Mouse (Mus musculus) stomach, postnatal 0 days (tissue): ENCODE measurements around the gene Uaca. TPM values are rescaled to one million over a fixed set of nuclear protein-coding genes. Genes with fewer than 3 reads are reported as not detected.
A peak's percentile ranks its signal among the peaks of the same experiment; 100 is the strongest.

Experiments used
- ATAC-seq: fragments of 200-750 bp; cut with Nextera tagmentation; 2 replicates; pipeline ENCODE4 v1.8.0; 2017; ENCODE audit not compliant: low FRiP score, low TSS enrichment
- DNase-seq: peaks from one replicate; pipeline ENCODE4 v3.0.0-alpha.2; 2016; ENCODE audit warnings: low spot score
- H3K27ac ChIP-seq: fragments of 300-500 bp; sonication (generic); replicated peaks from 2 replicates; pipeline ENCODE4 v1.5.1; 2014; ENCODE audit warnings: mild to moderate bottlenecking, control low read depth
- H3K27me3 ChIP-seq: fragments of 300-500 bp; sonication (generic); 2 replicates; pipeline ENCODE4 v1.6.1; 2014; ENCODE audit warnings: low read length; ENCODE audit not compliant: control insufficient read depth, insufficient read depth
- H3K36me3 ChIP-seq: fragments of 300-500 bp; sonication (generic); 2 replicates; pipeline ENCODE4 v1.6.1; 2014; ENCODE audit warnings: low read length, mixed read lengths; ENCODE audit not compliant: control insufficient read depth, insufficient read depth
- H3K4me1 ChIP-seq: fragments of 300-500 bp; sonication (generic); replicated peaks from 2 replicates; pipeline ENCODE4 v1.6.1; 2014; ENCODE audit warnings: antibody characterized with exemption; ENCODE audit not compliant: control insufficient read depth, insufficient read depth
- H3K4me2 ChIP-seq: fragments of 300-500 bp; sonication (generic); replicated peaks from 2 replicates; pipeline ENCODE4 v1.6.1; 2014; ENCODE audit warnings: low read depth, mild to moderate bottlenecking, control low read depth, moderate library complexity
- H3K4me3 ChIP-seq: fragments of 300-500 bp; sonication (generic); 2 replicates; pipeline ENCODE4 v1.5.1; 2014; ENCODE audit warnings: low read depth, low read length, control low read depth
- H3K9ac ChIP-seq: fragments of 300-500 bp; sonication (generic); 2 replicates; pipeline ENCODE4 v1.6.1; 2014; ENCODE audit warnings: mild to moderate bottlenecking, low read length, control low read depth, mixed read lengths
- H3K9me3 ChIP-seq: fragments of 300-500 bp; sonication (generic); 2 replicates; pipeline ENCODE4 v1.6.1; 2016; ENCODE audit warnings: low read length; ENCODE audit not compliant: control insufficient read depth
- CTCF ChIP-seq: IDR thresholded peaks from 2 replicates; pipeline ENCODE4 v1.5.1; 2016; ENCODE audit warnings: antibody characterized with exemption, low read depth, mild to moderate bottlenecking, moderate library complexity
- EP300 ChIP-seq: optimal IDR thresholded peaks from 2 replicates; pipeline ENCODE3; 2016; ENCODE audit warnings: antibody characterized with exemption
- WGBS: fragments of 180-500 bp; shearing (Covaris S2); extraction: QIAGEN DNeasy Blood & Tissue Kit; methylation state at CpG from one replicate; pipeline ENCODE4 v1.1.7; 2014; 5-methylcytosine and 5-hydroxymethylcytosine counted together
- polyA plus RNA-seq: library from polyadenylated mRNA; unstranded; fragments of >200 nt; fragmentation: Nextera tagmentation; extraction: Ambion mirVana; gene quantifications from 2 replicates; pipeline ENCODE4 v1.2.1, GENCODE M21; 2015

Uaca gene
- 17.3 and 18.6 TPM in 2 replicates for polyA plus RNA-seq

DNA sequence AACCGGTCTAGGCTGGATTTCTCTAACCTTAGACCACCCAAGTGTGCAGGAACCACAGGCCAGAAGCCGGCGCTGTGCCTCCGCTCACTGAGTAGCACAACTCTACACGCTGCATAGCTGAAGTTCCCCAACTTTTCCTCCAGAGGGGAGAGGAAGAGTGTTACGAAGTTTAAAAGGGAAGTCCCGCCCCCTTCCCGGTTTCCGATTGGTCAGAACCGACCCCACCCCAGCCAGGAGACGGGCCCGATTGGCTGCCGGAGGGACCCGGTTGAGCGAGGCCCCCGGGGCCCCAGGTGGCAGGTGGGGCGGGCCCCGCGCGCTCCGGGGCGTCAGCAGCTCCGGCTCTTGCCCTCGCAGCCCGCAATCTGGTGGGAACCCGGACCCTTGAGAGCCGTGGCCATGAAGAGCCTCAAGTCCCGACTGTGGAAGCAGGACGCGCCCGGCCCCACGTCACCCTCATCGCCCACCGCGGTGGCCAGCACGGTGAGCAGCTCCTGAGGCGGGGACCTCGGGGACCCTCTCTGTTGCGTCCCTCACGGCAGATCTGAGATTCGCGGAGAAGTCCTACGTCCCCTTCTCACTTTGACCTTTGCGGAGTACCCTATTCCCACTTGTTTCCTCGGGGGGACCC lies at the start of gene Uaca:
Uaca (plus strand) TSS at position 333 of the 631 bp plus-strand sequence.
- under 1% methylated on average over 30 of the region's 45 CpGs for WGBS
- peak; percentile 97 for DNase-seq

DNA sequence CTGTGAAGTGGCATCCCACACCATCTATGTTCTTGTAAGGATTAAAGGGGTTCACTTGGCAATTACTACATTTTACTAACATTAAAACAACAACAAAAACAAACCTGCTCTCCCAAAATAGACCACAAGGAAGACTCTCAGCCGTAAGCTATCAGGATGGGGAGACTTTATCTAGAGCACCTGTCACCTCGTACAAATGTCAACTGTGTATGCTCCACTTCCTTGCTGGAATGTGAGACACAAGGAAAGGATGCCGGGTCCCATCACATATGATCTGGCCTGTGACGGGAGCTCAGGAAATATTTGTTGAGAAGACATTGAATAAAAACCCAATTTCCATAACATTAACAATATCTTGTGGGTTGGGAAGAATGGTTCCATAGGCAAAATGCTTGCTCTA lies 49.4 kb upstream of the Uaca start:
- WGBS = 60% methylated on average over 4 of the region's 4 CpGs
- Histone ChIP-seq H3K4me2 (no peak overlapping the region), H3K9me3 (no peaks in the 10 kb centered on the region), H3K4me1 (no peaks in the 10 kb centered on the region), H3K36me3 (no peaks in the 10 kb centered on the region), H3K27me3 (no peaks in the 10 kb centered on the region), H3K9ac (no peak overlapping the region), H3K27ac (no peak overlapping the region), H3K4me3 (no peak overlapping the region)
- TF ChIP-seq EP300 = no peak
- TF ChIP-seq CTCF = no peak
- no peak for ATAC-seq
- DNase-seq = no peak

More for the DNA sequence above, at the start of gene Uaca:
- ATAC-seq = peak; percentile 98
- H3K27ac ChIP-seq = peak within 1 kb of the TSS; percentile 78
- no peaks in the 10 kb centered on the region; the same call in 1 of the 2 replicates for H3K4me1 ChIP-seq
- H3K27me3 ChIP-seq = no peaks in the 10 kb centered on the region
- TF ChIP-seq EP300 (peak; percentile 20), CTCF (peak; percentile 87)
- peak within 1 kb of the TSS; percentile 99 for H3K4me2 ChIP-seq
- H3K9ac ChIP-seq = peak within 1 kb of the TSS; percentile 78
- H3K4me3 ChIP-seq = peak within 1 kb of the TSS; percentile 86
- no peaks in the 10 kb centered on the region for H3K9me3 ChIP-seq
- H3K36me3 ChIP-seq = no peaks in the 10 kb centered on the region

DNA sequence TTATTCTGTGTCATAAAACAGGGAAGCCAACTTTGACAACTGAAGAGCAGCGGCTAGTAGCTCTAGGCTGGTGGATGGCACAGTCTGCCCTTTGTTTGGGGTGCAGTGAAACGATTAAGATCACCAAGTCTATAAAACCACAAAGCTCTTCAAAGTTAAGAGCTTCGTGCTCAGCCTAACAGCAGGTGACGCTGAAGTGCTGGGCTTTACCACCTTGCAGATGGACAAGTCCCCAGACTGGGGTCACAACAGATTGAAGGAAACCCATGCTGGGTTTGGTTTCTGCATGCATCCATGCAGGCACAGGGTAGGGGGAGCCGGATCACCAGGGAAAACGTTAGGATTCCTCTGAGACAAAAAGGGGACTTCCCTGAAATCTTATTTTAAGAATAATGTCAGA lies 47.8 kb upstream of the Uaca start:
- Histone ChIP-seq H3K9ac (no peak overlapping the region), H3K36me3 (no peaks in the 10 kb centered on the region), H3K9me3 (no peaks in the 10 kb centered on the region), H3K4me1 (no peaks in the 10 kb centered on the region), H3K4me2 (no peak overlapping the region), H3K27me3 (no peaks in the 10 kb centered on the region), H3K4me3 (no peak overlapping the region), H3K27ac (no peak overlapping the region)
- 61% methylated on average over 6 of the region's 6 CpGs for WGBS
- ATAC-seq (no peak), DNase-seq (no peak)
- TF ChIP-seq EP300 = no peak

DNA sequence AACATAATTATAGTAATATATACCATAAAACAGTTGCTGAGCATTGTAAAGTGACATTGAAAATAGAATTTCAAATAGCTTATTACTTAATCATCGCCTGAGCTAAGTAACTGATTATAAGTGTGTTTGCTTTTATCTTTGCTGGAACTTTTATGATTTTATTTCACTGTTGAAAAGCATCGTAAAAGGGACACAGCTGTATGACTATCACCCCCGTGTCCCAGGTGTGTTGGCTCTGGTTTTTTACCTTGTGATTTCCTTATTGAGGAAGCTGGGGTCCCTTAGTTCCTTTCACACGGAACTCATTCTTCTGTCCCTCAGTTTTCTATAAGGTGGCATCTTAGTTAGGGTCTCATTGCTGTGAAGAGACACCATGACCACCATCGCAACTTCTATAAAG lies 46.7 kb upstream of the Uaca start:
- TF ChIP-seq CTCF = no peak
- Histone ChIP-seq H3K27ac (no peak overlapping the region), H3K4me1 (no peaks in the 10 kb centered on the region), H3K4me3 (no peak overlapping the region), H3K36me3 (no peaks in the 10 kb centered on the region), H3K9me3 (no peaks in the 10 kb centered on the region), H3K27me3 (no peaks in the 10 kb centered on the region), H3K9ac (no peak overlapping the region), H3K4me2 (no peak overlapping the region)
- no peak for DNase-seq
- WGBS = 85% methylated on average over 5 of the region's 5 CpGs
- no peak for ATAC-seq

DNA sequence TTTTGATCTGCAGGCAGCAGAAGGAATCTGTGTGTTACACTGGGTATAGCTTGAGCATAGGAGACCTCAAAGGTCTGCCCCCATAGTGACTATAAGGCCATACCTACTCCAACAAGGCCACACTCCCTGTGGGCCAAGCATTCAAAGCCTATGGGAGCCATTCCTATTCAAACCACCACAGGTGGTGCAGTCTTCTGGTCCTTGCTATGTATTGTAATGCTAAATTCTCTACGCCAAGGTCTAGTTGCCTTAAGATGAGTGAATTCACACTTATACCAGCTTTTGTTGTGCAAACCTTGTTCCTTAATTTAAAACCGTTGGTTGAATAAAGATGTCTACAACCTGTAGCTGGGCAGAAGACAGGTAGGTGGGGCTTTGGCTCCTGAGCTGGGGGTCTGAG lies 46.2 kb upstream of the Uaca start:
- WGBS = 85% methylated on average over 2 of the region's 2 CpGs
- H3K9me3 ChIP-seq = no peaks in the 10 kb centered on the region
- no peak for ATAC-seq

DNA sequence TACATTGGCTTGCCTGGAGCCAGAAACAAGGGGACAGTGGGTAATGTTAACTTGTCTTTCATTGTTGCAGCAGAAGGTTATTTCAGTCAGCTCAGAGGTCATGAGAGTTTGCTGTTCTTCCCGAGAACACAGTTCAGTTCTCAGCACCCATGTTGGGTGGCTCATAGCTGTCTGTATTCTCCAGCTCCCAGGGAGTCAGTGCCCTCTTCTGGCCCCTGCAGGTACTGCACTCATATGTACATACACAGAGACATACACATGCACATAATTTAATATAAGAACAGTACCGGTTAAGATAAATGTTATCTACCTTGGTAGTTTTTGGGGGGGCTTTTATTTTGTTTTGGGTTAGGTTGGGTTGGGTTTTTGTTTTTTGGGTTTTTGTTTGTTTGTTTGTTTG lies 45.2 kb upstream of the Uaca start:
- H3K9me3 ChIP-seq = no peaks in the 10 kb centered on the region
- no peak overlapping the region for H3K9ac ChIP-seq
- no peak overlapping the region for H3K4me2 ChIP-seq
- TF ChIP-seq CTCF (peak; percentile 52), EP300 (no peak)
- no peaks in the 10 kb centered on the region for H3K27me3 ChIP-seq
- no peaks in the 10 kb centered on the region for H3K4me1 ChIP-seq
- no peak overlapping the region for H3K27ac ChIP-seq
- 88% methylated on average over 2 of the region's 2 CpGs for whole genome bisulfite sequencing
- no peak overlapping the region for H3K4me3 ChIP-seq
- ATAC-seq = no peak
- H3K36me3 ChIP-seq = no peaks in the 10 kb centered on the region
- no peak for DNase-seq

More for the DNA sequence above, 46.2 kb upstream of the Uaca start:
- Histone ChIP-seq H3K4me1 (no peaks in the 10 kb centered on the region), H3K4me3 (no peak overlapping the region), H3K27me3 (no peaks in the 10 kb centered on the region), H3K36me3 (no peaks in the 10 kb centered on the region), H3K4me2 (no peak overlapping the region), H3K9ac (no peak overlapping the region), H3K27ac (no peak overlapping the region)
- TF ChIP-seq EP300 (no peak), CTCF (no peak)
- no peak for DNase-seq
